Mouse (Mus musculus) testis, adult 2 months (tissue): ENCODE measurements around the gene Aqp9.

Experiments used
- CTCF ChIP-seq: fragments of 200-500 bp; IDR thresholded peaks from 2 replicates; pipeline ENCODE4 v1.5.1; 2012; ENCODE audit warnings: low read depth, mild to moderate bottlenecking, inconsistent platforms, low read length, moderate library complexity; ENCODE audit not compliant: control insufficient read depth, insufficient read depth, insufficient replicate concordance
- POLR2A ChIP-seq: fragments of 200-500 bp; IDR thresholded peaks from 2 replicates; pipeline ENCODE4 v1.6.1; 2012; ENCODE audit warnings: low read depth, mild to moderate bottlenecking, inconsistent platforms, low read length, moderate library complexity; ENCODE audit not compliant: control insufficient read depth

DNA sequence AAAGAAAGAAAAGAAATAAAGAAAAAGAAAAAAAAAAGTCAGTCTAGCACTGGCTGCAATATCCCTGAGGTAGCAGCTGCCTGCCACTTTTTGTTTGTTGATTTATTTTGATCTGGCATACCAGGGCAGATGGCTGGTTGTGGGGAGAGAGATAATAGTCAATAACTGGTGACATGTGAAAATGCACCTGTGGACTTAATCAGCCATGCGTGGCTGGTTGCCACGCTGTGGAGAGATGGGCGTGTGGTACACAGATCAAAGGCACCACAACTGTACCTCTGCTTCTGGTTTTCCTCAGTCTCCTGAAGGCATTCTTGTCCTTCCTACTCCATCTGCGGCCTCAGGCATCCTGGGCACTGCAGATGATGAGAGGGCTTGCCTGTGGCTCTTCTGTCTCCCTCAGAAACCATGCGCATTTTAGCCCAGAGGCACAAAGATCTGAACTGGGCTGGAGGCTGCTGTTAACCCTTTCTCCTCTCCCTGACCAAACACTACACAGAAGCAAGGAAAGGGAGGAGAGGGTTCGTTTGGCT lies 103.1 kb downstream of the Aqp9 start:
- TF ChIP-seq CTCF (no peak), POLR2A (no peak)
